Mouse (Mus musculus) left cerebral cortex, postnatal 10 days (tissue): ENCODE measurements around the gene Zfhx3. TPM values are rescaled to one million over a fixed set of nuclear protein-coding genes. Genes with fewer than 3 reads are reported as not detected.

ENCODE experiments used
- DNase-seq, 2 experiments: peaks; one replicate each; pipeline ENCODE4 v3.0.0; 2021 to 2022; ENCODE audit warnings: low spot score in 2 of 2, mixed read lengths in 1 of 2; ENCODE audit errors: extremely low spot score in 1 of 2
- intact Hi-C: fragments of 180-260 bp; cut with DNase I; formaldehyde crosslinking; loops from one replicate; pipeline ENCODE4 v1.15.1; 2025
- total RNA-seq, 2 experiments: library from RNA; stranded (reverse); gene quantifications; 2 replicates each; pipeline ENCODE4 v1.2.3; 2021

Gene Zfhx3
- total RNA-seq, 2 experiments from 2014 or later, result 3.9 to 4.4 TPM

DNA sequence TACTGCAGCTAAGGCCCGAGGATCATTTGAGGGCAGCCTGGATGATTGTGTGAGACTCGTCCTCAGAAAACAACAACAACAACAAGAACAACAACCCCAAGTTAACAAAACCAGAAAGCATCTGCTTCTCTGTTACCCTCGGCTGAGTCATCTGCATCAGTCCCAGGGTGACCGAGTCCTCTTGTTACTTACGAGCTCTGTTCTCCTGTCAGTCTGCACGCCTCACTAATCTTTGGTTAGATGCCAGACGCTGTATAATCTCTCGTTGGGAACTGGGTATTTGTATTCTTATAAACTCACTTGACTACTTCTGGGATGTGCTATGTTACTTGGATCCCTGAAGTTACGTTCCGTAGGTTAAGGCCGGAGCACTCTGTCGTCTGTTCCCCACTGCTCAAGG, 1023.6 kb downstream of the Zfhx3 start:
- intact Hi-C loops, result no loop called here
- no peak for DNase-seq

DNA sequence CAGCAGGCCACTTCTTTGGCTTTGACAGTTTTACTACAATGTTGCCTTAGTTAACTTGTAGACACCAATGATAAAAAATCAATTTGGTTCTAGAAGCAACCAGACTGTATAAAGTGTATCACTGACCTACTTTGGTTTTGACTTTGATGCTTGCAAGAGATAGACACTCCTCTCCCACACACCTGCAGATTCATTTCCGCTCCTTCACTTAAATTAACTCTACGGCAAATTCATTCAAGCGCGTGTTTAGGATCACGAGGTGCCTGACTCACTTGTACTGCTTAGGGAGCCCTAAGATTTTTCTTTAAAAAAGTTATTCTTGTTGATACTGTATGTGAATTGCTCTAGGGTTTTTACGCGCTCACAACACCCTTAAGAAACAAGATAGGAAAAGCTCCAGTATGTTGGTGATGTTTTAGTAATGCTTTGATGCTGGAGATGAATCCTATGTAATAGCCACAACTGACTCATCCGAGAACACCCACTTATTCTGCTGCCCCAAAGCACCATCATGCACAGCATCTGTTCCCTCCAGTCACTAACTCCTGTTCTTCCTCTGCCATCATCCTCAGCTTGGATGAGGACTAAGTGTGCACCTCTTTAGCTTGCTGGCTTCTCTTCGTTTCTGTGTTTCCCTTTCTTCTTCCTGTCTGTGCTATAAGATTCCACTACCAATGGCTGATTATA, 1031.3 kb downstream of the Zfhx3 start:
- no peak for DNase-seq
- intact Hi-C loops, result no loop called here

DNA sequence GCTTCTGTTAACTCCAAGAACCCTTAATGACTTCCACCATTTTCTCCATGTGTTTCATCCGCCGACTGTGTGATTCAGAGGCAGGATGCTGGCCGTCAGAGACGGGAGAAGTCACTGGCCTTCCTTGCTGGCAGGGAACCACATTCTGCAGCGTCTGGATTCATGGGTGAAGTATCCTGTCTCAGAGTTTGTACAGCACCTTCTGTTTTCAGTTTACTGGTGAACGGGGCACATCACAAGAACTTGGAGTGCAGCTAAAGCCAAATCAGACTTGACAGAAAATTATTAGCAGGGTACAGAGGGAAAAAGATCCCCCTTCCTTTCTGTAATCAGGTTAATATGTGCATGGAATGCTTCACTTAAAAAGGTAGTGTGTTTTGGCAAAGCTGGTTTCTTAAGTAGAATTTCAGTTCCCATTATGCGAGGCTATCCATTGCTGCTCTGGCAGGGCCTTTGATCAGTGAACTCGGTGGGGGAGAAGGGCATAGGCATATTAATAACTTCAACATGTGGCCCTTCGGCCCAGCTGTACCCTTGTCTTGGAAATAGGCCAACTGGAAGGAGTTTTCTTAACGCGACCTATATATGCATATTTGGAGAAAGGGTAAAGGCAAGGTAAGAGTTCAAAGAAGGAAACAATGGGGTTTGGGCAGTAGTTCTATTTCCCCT, 1035.4 kb downstream of the Zfhx3 start:
- intact Hi-C loops, result no loop called here

DNA sequence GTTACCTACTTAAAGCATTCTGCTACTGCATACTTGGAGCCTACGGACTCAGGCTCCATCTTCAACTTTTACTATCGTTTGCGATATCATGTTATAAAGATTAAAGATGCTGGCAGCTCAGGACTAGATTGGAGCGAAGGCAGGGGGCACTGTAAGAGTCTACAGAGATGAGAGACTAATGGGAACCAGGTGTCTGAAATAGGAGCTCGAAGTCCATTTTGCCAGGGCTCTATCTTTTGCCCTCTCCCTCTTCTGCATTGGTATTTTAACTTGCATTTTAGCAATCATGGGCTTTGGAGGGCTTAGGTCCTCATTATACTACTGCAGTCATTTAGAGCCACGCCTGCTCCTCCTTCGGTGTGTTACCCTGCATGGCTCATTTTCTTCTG, 1035.9 kb downstream of the Zfhx3 start:
- intact Hi-C loops, result no loop called here
- no peak for DNase-seq

More for the DNA sequence above, 1035.4 kb downstream of the Zfhx3 start:
- no peak for DNase-seq

DNA sequence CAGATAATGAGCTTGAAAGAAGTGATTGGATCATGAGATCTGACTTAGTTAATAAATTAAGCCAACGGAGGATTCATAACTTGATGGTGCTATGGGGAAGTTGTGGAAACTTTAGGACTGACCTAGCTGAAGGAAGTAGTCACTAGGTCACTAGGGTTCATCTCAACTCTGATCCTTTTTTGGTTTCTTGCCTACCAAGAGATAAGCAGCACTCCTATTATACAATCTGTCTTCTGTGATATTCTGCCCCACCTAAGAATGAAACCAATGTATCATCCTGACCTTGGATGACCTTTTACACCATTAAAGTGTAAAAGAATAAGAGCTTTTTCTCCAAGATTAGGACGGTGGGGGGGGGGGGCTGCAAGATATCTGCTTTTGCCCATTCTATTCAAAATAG, 1042.5 kb downstream of the Zfhx3 start:
- no peak for DNase-seq
- intact Hi-C loops, result no loop called here

DNA sequence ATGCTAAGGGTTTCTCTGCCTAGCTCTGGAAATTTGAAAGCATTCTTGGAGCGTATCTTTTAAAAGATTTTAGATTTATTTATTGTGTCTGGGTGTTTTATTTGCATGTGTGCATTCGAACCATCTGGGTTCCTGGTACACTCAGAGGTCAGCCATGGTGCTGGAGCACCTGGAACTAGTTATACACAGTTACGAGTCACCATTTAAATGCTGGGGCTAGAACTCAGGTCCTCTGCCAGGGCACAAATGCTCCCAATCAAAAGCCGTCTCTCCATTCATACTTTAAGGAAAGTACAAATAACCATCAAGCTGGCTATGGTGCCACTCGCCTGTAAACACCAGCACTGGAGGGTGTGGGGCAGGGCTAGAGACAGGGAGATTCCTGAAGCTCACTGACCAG, 1047.4 kb downstream of the Zfhx3 start:
- intact Hi-C loops, result no loop called here
- no peak for DNase-seq

DNA sequence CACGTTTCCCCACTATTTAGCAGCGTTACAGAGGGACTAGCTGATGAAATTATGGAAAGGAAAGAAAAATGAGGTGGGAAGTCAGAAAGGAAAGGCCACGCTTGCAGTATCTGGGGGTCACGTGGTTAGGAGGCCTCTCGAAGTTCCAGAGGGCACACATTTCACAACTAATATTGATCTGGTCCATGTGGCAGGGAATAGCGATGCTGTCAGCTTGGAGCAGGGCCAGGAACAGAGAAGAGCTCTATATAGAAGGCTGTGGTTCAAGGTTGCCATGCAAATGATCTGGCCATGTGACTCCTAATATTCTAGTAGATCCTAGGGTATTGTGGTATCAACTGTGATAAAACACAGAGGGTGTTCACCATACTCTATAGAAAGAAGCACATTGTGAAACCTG, 1048.1 kb downstream of the Zfhx3 start:
- intact Hi-C loops, result no loop called here
- no peak for DNase-seq

DNA sequence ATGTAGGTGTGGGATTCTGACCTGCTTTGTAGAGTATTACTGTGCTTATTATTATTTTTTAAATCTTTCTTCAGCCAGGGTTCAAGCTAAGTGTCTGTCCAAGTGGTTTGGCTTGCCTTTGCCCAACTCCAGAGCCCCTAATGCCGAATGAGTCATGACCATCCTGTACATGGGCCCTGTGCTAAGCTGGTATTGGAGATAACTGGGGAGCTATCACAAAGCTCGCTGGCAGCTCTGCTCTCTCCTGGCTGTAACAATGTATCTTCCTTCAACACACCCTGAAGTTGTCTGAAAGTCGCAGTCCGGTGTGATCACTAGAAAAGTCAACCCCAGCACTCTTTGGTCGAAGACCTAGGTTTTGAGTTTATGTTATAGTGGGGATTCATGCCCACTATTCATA, 1049.0 kb downstream of the Zfhx3 start:
- intact Hi-C loops, result no loop called here
- no peak for DNase-seq

DNA sequence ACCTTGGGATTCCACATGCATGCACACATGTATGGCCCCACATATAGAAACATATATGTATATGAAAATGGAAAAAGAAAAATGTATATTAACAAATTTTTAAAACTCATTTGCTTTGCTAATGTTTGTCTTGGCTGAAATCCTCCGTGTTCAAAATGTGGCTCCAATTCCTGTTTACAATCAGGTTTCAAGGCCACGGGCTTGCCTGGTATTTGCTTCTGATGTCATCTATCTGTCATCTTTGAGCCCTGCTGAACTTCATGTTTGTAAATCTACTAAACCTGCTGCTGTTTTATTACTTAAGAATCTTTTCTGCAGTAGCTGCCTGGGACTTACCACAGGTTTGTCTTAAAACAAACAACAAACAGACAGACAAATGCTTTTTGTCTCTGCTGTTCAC, 1051.3 kb downstream of the Zfhx3 start:
- intact Hi-C loops, result no loop called here
- DNase-seq, result no peak

DNA sequence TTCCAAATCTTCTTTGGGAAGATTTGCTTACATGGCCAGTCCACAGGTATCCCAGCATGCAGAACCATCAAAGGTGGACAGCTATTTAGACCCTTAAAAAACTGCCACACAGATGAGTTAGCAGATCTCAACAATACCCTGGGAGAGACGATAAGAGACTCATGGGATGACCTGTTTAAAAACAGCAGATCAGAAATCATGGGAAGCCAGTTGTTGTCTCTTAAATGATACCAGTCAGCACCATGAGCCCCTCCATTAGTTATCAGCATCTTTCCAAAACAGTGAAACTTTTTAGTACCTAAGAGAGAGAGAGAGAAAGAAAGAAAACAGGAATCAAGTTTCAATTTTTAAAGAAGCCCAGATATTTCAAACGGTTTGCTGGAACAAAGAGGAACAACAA, 1051.7 kb downstream of the Zfhx3 start:
- intact Hi-C loops, result no loop called here
- DNase-seq, result no peak

DNA sequence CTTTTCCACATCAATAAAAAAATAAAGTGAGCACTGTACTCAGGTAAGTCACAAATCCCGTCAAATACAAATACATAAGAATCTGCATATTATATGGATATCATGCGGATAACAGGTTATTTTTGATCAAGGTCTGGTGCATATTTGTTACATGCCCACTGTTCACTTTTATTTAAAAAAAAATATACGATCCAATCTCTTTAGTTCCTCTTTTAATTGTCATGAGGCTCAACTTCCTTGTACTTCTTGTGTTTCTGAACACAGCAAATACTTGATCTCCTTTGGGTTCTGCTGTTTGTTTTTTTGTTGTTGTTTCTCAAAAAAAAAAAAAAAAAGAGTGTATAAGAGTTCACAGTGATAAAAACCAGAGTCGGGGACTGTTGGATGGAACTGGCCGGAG, 1052.4 kb downstream of the Zfhx3 start:
- intact Hi-C loops, result no loop called here
- no peak for DNase-seq

DNA sequence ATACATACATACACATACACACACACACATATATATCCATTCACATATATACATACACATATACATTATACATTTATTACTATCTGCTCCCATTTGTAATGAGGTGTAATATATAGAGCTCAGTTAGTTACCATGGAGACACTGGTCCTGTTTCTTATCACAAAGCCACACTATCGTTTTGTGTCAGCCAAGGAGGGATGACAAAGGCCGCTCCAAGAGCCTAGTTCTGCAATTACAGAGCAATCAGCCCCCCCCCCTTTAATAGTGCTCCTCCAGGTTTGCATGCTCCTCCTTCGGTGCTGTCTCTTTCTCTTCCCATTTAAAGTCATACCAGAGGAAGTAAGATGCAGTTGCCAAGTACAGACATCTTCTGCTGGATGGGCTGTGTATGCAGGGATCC, 1054.9 kb downstream of the Zfhx3 start:
- intact Hi-C loops, result no loop called here
- no peak for DNase-seq

DNA sequence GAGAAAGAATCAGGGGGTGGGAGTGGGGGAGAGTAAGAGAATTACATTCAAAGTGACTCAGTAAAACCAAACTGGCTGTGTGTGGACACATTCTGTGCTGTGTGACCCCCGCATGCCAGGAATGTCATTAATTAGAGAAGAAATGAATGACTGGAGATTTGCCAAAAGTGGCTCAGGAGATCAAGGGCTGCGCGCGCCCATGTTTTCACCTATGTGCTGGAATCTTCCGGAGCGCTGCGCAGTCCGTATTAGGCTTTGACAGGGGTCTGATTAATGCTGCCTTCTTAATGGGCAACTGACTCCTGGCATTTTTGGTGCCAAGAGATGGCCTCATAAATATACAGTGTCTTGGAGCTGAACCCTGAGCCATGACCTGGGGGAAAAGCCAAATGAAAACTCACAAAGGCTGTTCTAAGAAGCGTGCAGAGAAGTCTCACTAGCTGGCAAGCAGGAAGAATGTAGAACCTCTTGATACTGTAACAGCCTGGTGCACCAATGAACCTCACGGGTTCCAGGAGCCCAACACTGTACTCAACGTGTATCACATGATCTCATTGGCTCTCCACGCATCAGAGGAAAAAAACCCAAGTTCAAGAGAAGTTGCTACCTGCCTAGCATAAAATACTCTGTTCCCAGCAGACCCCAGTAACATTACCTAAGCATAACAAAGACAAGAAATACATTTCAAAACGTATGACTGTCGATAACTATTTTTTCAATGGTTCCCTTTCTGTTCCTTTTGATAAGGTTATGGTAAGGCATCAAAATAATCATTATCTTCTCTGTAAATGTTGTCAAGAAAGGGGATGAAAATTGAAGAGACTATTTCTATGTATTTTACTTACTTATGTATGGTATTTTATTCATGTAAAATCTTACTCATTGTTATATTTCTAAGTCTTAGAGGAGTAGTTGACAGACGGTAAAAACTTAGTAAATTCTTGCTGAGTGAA, 1057.1 kb downstream of the Zfhx3 start:
- intact Hi-C loops, result no loop called here
- DNase-seq, result no peak

DNA sequence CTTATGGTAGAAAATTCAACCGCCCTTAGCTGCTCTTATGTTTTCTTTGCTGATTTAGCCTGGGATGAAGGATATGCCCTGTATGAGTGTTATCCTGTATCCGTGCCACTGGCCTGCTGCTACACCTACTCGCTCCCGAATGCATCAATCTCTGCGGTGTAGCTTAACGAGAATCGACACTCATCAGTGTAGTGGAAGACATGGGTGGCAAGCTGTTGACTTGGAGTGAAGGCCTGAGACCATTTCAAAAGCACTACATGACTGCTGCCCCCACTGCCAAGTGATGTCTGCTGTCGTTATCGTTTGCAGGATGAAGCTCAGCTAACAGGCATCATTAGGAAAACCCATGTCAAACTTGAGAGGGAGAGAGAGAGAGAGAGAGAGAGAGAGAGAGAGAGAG, 1058.6 kb downstream of the Zfhx3 start:
- intact Hi-C loops, result no loop called here
- no peak for DNase-seq

DNA sequence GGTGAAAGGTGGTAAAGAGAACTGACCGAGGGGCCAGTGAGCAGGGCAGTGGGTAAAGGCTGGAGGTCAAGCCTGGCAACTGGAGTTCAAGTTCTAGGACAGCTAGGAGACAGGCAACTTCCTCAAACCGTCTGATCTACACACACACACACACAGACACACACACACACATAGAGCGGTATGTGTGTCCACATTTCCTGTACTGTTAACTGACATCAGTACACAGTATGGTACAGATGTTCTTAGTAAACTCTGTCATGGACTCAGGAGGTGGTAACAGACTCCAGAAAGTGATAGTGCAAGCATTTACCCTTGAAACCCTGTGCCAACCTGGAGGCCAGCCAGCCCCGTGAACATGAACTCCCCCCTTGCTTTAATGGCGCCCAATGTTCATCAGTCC, 1059.5 kb downstream of the Zfhx3 start:
- intact Hi-C loops, result no loop called here
- no peak for DNase-seq

DNA sequence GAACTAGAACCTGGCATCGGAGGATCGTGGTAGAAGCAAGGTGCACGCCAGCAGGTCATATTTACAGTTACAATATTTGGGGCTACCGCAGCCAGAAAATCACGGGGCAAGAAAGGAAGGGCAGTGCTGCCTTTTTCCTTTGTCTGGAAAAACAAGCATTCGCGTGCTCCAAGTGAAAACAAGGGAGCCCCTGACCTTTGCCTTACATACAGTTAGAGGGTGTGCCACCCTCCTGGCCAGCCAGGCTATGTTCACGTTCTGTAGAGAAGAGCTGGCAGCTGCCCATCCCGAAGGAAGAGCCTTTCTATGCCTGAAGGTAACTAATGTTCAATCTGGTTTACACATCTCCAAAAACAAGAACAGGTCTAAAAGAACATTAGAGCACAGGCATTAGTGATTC, 1064.5 kb downstream of the Zfhx3 start:
- no peak for DNase-seq
- intact Hi-C loops, result no loop called here
